Mouse (Mus musculus): Measurements from ENCODE around the gene Olfr970. TPM values are rescaled to one million over a fixed set of nuclear protein-coding genes. Genes with fewer than 3 reads are reported as not detected.
"Not testable (repeated sequence)": the region's sequence is repeated elsewhere in the genome, so short reads cannot be mapped to it uniquely, and the experiment has no call there.

The Olfr970 gene
- not detected in 2 replicates for polyA plus RNA-seq (2014; fragmentation: Nextera tagmentation; extraction: Ambion mirVana)

- no peaks in the 10 kb centered on the region for H3K36me3 ChIP-seq (ENCODE audit: control insufficient read depth, insufficient read depth, low read length)
- no peak within 1 kb of the TSS for H3K9ac ChIP-seq (replicated peaks; ENCODE audit: low read depth, low read length)
- H3K27me3 ChIP-seq (ENCODE audit: control insufficient read depth, insufficient read depth, low read length), result no peaks in the 10 kb centered on the region
- H3K4me3 ChIP-seq (ENCODE audit: low read depth, low read length), result no peak within 1 kb of the TSS
- no peaks in the 10 kb centered on the region for H3K4me1 ChIP-seq (ENCODE audit: control insufficient read depth, insufficient read depth, low read length)
- ATAC-seq (ENCODE audit: insufficient number of reproducible peaks, insufficient read depth, low FRiP score, low read depth), result no peak
- no peak within 1 kb of the TSS for H3K4me2 ChIP-seq (replicated peaks; ENCODE audit: low read depth, low read length)
- 77% methylated on average over 4 of the region's 4 CpGs for WGBS
- no peak within 1 kb of the TSS for H3K27ac ChIP-seq (ENCODE audit: low read length)
- no peaks in the 10 kb centered on the region for H3K9me3 ChIP-seq (ENCODE audit: control insufficient read depth, low read depth, low read length)
Measured at GRCm38 (mm10) chr9:39808560-39808959, at the start of gene Olfr970. Gene Olfr970, plus strand, starts transcription at chr9:39808860.

- Histone ChIP-seq H3K9ac (replicated peaks; ENCODE audit: low read depth, low read length) (no peak within 1 kb of the TSS), H3K4me2 (replicated peaks; ENCODE audit: low read depth, low read length) (no peak within 1 kb of the TSS), H3K4me1 (ENCODE audit: control insufficient read depth, insufficient read depth, low read length) (no peaks in the 10 kb centered on the region), H3K4me3 (ENCODE audit: low read depth, low read length) (no peak within 1 kb of the TSS), H3K27ac (ENCODE audit: low read length) (no peak within 1 kb of the TSS), H3K9me3 (ENCODE audit: control insufficient read depth, low read depth, low read length) (no peaks in the 10 kb centered on the region), H3K27me3 (ENCODE audit: control insufficient read depth, insufficient read depth, low read length) (no peaks in the 10 kb centered on the region), H3K36me3 (ENCODE audit: control insufficient read depth, insufficient read depth, low read length) (no peaks in the 10 kb centered on the region)
- no peak for ATAC-seq (ENCODE audit: insufficient number of reproducible peaks, insufficient read depth, low FRiP score, low read depth)
- WGBS, result 75% methylated on average over 1 of the region's 1 CpGs
Measured at GRCm38 (mm10) chr9:39783153-39783552, 25.5 kb upstream of the Olfr970 start, which contains the start of gene Olfr968. Gene Olfr968, minus strand, starts transcription at chr9:39783253.

GRCm38 (mm10) chr9:39790558-39790957, 18.1 kb upstream of the Olfr970 start, which contains the start of gene Olfr969:
Gene Olfr969, plus strand, starts transcription at chr9:39790945.
- no peaks in the 10 kb centered on the region for H3K9me3 ChIP-seq (ENCODE audit: control insufficient read depth, low read depth, low read length)
- no peak for ATAC-seq (ENCODE audit: insufficient number of reproducible peaks, insufficient read depth, low FRiP score, low read depth)
- no peak within 1 kb of the TSS for H3K9ac ChIP-seq (replicated peaks; ENCODE audit: low read depth, low read length)
- H3K4me1 ChIP-seq (ENCODE audit: control insufficient read depth, insufficient read depth, low read length), result no peaks in the 10 kb centered on the region
- 76% methylated on average over 2 of the region's 2 CpGs for WGBS
- no peak within 1 kb of the TSS for H3K27ac ChIP-seq (ENCODE audit: low read length)
- no peaks in the 10 kb centered on the region for H3K36me3 ChIP-seq (ENCODE audit: control insufficient read depth, insufficient read depth, low read length)
- H3K4me2 ChIP-seq (replicated peaks; ENCODE audit: low read depth, low read length), result no peak within 1 kb of the TSS
- no peak within 1 kb of the TSS for H3K4me3 ChIP-seq (ENCODE audit: low read depth, low read length)
- no peaks in the 10 kb centered on the region for H3K27me3 ChIP-seq (ENCODE audit: control insufficient read depth, insufficient read depth, low read length)

GRCm38 (mm10) chr9:39836576-39836975, 27.9 kb downstream of the Olfr970 start, which contains the start of gene Olfr971:
Gene Olfr971, plus strand, starts transcription at chr9:39836876.
- H3K9ac ChIP-seq (replicated peaks; ENCODE audit: low read depth, low read length); H3K36me3 ChIP-seq (ENCODE audit: control insufficient read depth, insufficient read depth, low read length); ATAC-seq (ENCODE audit: insufficient number of reproducible peaks, insufficient read depth, low FRiP score, low read depth); H3K27ac ChIP-seq (ENCODE audit: low read length); H3K4me1 ChIP-seq (ENCODE audit: control insufficient read depth, insufficient read depth, low read length); H3K4me2 ChIP-seq (replicated peaks; ENCODE audit: low read depth, low read length); H3K9me3 ChIP-seq (ENCODE audit: control insufficient read depth, low read depth, low read length); H3K4me3 ChIP-seq (ENCODE audit: low read depth, low read length); H3K27me3 ChIP-seq (ENCODE audit: control insufficient read depth, insufficient read depth, low read length): not testable (repeated sequence)
- WGBS, result 65% methylated on average over 1 of the region's 2 CpGs

GRCm38 (mm10) chr9:39866122-39866521, 57.5 kb downstream of the Olfr970 start, which contains the start of gene Olfr972:
Gene Olfr972, plus strand, starts transcription at chr9:39866422.
- no peak within 1 kb of the TSS for H3K9ac ChIP-seq (replicated peaks; ENCODE audit: low read depth, low read length)
- H3K27ac ChIP-seq (ENCODE audit: low read length), result no peak within 1 kb of the TSS
- no peak within 1 kb of the TSS for H3K4me3 ChIP-seq (ENCODE audit: low read depth, low read length)
- H3K27me3 ChIP-seq (ENCODE audit: control insufficient read depth, insufficient read depth, low read length), result no peaks in the 10 kb centered on the region
- no peaks in the 10 kb centered on the region for H3K9me3 ChIP-seq (ENCODE audit: control insufficient read depth, low read depth, low read length)
- H3K4me2 ChIP-seq (replicated peaks; ENCODE audit: low read depth, low read length), result no peak within 1 kb of the TSS
- ATAC-seq (ENCODE audit: insufficient number of reproducible peaks, insufficient read depth, low FRiP score, low read depth), result no peak
- 56% methylated on average over 2 of the region's 2 CpGs for WGBS
- H3K4me1 ChIP-seq (ENCODE audit: control insufficient read depth, insufficient read depth, low read length), result no peaks in the 10 kb centered on the region
- H3K36me3 ChIP-seq (ENCODE audit: control insufficient read depth, insufficient read depth, low read length), result no peaks in the 10 kb centered on the region

Other genes with a start within 250 kb of the Olfr970 start
- gene Olfr959, start 233.3 kb upstream of the Olfr970 start, polyA plus RNA-seq (2014; fragmentation: Nextera tagmentation; extraction: Ambion mirVana), result not detected in 2 replicates
- 34.6 and 39.9 TPM in 2 replicates for gene AW551984, start 204.5 kb upstream of the Olfr970 start, polyA plus RNA-seq (2014; fragmentation: Nextera tagmentation; extraction: Ambion mirVana)
- gene Olfr148, start 198.2 kb upstream of the Olfr970 start, polyA plus RNA-seq (2014; fragmentation: Nextera tagmentation; extraction: Ambion mirVana), result not detected in 2 replicates
- not detected in 2 replicates for gene Olfr960, start 187.5 kb upstream of the Olfr970 start, polyA plus RNA-seq (2014; fragmentation: Nextera tagmentation; extraction: Ambion mirVana)
- not detected in 2 replicates for gene Olfr961, start 163.8 kb upstream of the Olfr970 start, polyA plus RNA-seq (2014; fragmentation: Nextera tagmentation; extraction: Ambion mirVana)
- gene Olfr963, start 141.7 kb upstream of the Olfr970 start, polyA plus RNA-seq (2014; fragmentation: Nextera tagmentation; extraction: Ambion mirVana), result not detected in 2 replicates
- gene Olfr149, start 101.7 kb upstream of the Olfr970 start, polyA plus RNA-seq (2014; fragmentation: Nextera tagmentation; extraction: Ambion mirVana), result not detected in 2 replicates
- not detected in 2 replicates for gene Olfr965, start 97.5 kb upstream of the Olfr970 start, polyA plus RNA-seq (2014; fragmentation: Nextera tagmentation; extraction: Ambion mirVana)
- not detected in 2 replicates for gene Olfr150, start 77.9 kb upstream of the Olfr970 start, polyA plus RNA-seq (2014; fragmentation: Nextera tagmentation; extraction: Ambion mirVana)
- not detected in 2 replicates for gene Olfr967, start 62.6 kb upstream of the Olfr970 start, polyA plus RNA-seq (2014; fragmentation: Nextera tagmentation; extraction: Ambion mirVana)
- not detected in 2 replicates for gene Olfr968, start 25.6 kb upstream of the Olfr970 start, polyA plus RNA-seq (2014; fragmentation: Nextera tagmentation; extraction: Ambion mirVana)
- gene Olfr969, start 17.9 kb upstream of the Olfr970 start, polyA plus RNA-seq (2014; fragmentation: Nextera tagmentation; extraction: Ambion mirVana), result not detected in 2 replicates
- gene Olfr971, start 28.0 kb downstream of the Olfr970 start, polyA plus RNA-seq (2014; fragmentation: Nextera tagmentation; extraction: Ambion mirVana), result not detected in 2 replicates
- gene Olfr972, start 57.6 kb downstream of the Olfr970 start, polyA plus RNA-seq (2014; fragmentation: Nextera tagmentation; extraction: Ambion mirVana), result not detected in 2 replicates
- gene Olfr229, start 98.5 kb downstream of the Olfr970 start, polyA plus RNA-seq (2014; fragmentation: Nextera tagmentation; extraction: Ambion mirVana), result not detected in 2 replicates
- gene Olfr974, start 128.6 kb downstream of the Olfr970 start, polyA plus RNA-seq (2014; fragmentation: Nextera tagmentation; extraction: Ambion mirVana), result not detected in 2 replicates
- gene Olfr975, start 143.2 kb downstream of the Olfr970 start, polyA plus RNA-seq (2014; fragmentation: Nextera tagmentation; extraction: Ambion mirVana), result 0.09 TPM in 1 of 2 replicates, not detected in the other
- gene Olfr976, start 152.3 kb downstream of the Olfr970 start, polyA plus RNA-seq (2014; fragmentation: Nextera tagmentation; extraction: Ambion mirVana), result not detected in 2 replicates
- not detected in 2 replicates for gene Olfr978, start 183.3 kb downstream of the Olfr970 start, polyA plus RNA-seq (2014; fragmentation: Nextera tagmentation; extraction: Ambion mirVana)
- not detected in 2 replicates for gene Olfr979, start 194.6 kb downstream of the Olfr970 start, polyA plus RNA-seq (2014; fragmentation: Nextera tagmentation; extraction: Ambion mirVana)
- not detected in 2 replicates for gene Olfr980, start 200.7 kb downstream of the Olfr970 start, polyA plus RNA-seq (2014; fragmentation: Nextera tagmentation; extraction: Ambion mirVana)
- not detected in 2 replicates for gene Olfr981, start 212.6 kb downstream of the Olfr970 start, polyA plus RNA-seq (2014; fragmentation: Nextera tagmentation; extraction: Ambion mirVana)